Mouse (Mus musculus) lung, embryonic 15.5 days (tissue): Measurements from ENCODE around the gene Cog3. TPM values are rescaled to one million over a fixed set of nuclear protein-coding genes. Genes with fewer than 3 reads are reported as not detected.

Source experiments
- ATAC-seq: fragments of 200-750 bp; cut with Nextera tagmentation; 2 replicates; pipeline ENCODE4 v1.8.0; 2017; ENCODE audit warnings: moderate number of reproducible peaks, borderline replicate concordance; ENCODE audit not compliant: low FRiP score, low TSS enrichment; ENCODE audit errors: extremely low read depth
- H3K27ac ChIP-seq: fragments of 300-500 bp; sonication (generic); 2 replicates; pipeline ENCODE4 v1.5.1; 2015; ENCODE audit warnings: moderate library complexity, mild to moderate bottlenecking, inconsistent platforms
- H3K27me3 ChIP-seq: fragments of 300-500 bp; sonication (generic); 2 replicates; pipeline ENCODE4 v1.6.1; 2015; ENCODE audit warnings: inconsistent platforms
- H3K36me3 ChIP-seq: fragments of 300-500 bp; sonication (generic); 2 replicates; pipeline ENCODE4 v1.6.1; 2015; ENCODE audit warnings: inconsistent platforms
- H3K4me1 ChIP-seq: fragments of 300-500 bp; sonication (generic); 2 replicates; pipeline ENCODE4 v1.6.1; 2015; ENCODE audit warnings: inconsistent platforms
- H3K4me2 ChIP-seq: fragments of 300-500 bp; sonication (generic); 2 replicates; pipeline ENCODE4 v1.6.1; 2015; ENCODE audit warnings: inconsistent platforms, mild to moderate bottlenecking, moderate library complexity
- H3K4me3 ChIP-seq: fragments of 300-500 bp; sonication (generic); 2 replicates; pipeline ENCODE4 v1.5.1; 2015; ENCODE audit warnings: mild to moderate bottlenecking, inconsistent platforms
- H3K9ac ChIP-seq: fragments of 300-500 bp; sonication (generic); 2 replicates; pipeline ENCODE4 v1.6.1; 2015; ENCODE audit warnings: inconsistent platforms
- H3K9me3 ChIP-seq: fragments of 300-500 bp; sonication (generic); 2 replicates; pipeline ENCODE4 v1.6.1; 2016; ENCODE audit warnings: inconsistent platforms
- WGBS: fragments of 180-500 bp; shearing (Covaris S2); methylation state at CpG from one replicate; pipeline ENCODE4 v1.1.7; 2015; 5-methylcytosine and 5-hydroxymethylcytosine counted together
- polyA plus RNA-seq: library from polyadenylated mRNA; unstranded; fragments of >200 nt; fragmentation: Nextera tagmentation; extraction: Ambion mirVana; gene quantifications from 2 replicates; pipeline ENCODE4 v1.2.1, GENCODE M21; 2015

The Cog3 gene
- polyA plus RNA-seq, 1 experiment from 2014 or later: 20.9 TPM

- no peak overlapping the region for H3K9ac ChIP-seq
- H3K4me2 ChIP-seq: no peak overlapping the region
- no peaks in the 10 kb centered on the region for H3K36me3 ChIP-seq
- no peak for ATAC-seq
- no peaks in the 10 kb centered on the region for H3K27me3 ChIP-seq
- H3K9me3 ChIP-seq: no peaks in the 10 kb centered on the region
- H3K27ac ChIP-seq: no peak overlapping the region
- WGBS: 80% methylated on average over 2 of the region's 2 CpGs
- H3K4me3 ChIP-seq: no peak overlapping the region
- 0 out of 2 replicates have a peak, but pooled peaks cover 9% of the 10 kb centered on the region for H3K4me1 ChIP-seq
Observed at GRCm38 (mm10) chr14:75665430-75666180, 88.7 kb downstream of the Cog3 start.

- no peak overlapping the region for H3K27ac ChIP-seq
- WGBS: 35% methylated on average over 8 of the region's 8 CpGs
- H3K4me2 ChIP-seq: no peak overlapping the region
- no peaks in the 10 kb centered on the region for H3K36me3 ChIP-seq
- no peak overlapping the region for H3K9ac ChIP-seq
- no peaks in the 10 kb centered on the region for H3K9me3 ChIP-seq
- no peak overlapping the region for H3K4me3 ChIP-seq
- no peaks in the 10 kb centered on the region for H3K27me3 ChIP-seq
- ATAC-seq: no peak
- H3K4me1 ChIP-seq: 0 out of 2 replicates have a peak, but pooled peaks cover 9% of the 10 kb centered on the region
Observed at GRCm38 (mm10) chr14:75661548-75661947, 92.8 kb downstream of the Cog3 start.

- no peak overlapping the region for H3K27ac ChIP-seq
- H3K9me3 ChIP-seq: no peaks in the 10 kb centered on the region
- peak; percentile 62; the same call in 1 of the 2 replicates for ATAC-seq
- H3K36me3 ChIP-seq: no peaks in the 10 kb centered on the region
- H3K9ac ChIP-seq: no peak overlapping the region
- H3K4me3 ChIP-seq: no peak overlapping the region
- no peaks in the 10 kb centered on the region for H3K27me3 ChIP-seq
- WGBS: 41% methylated on average over 6 of the region's 6 CpGs
- 0 out of 2 replicates have a peak, but pooled peaks cover 9% of the 10 kb centered on the region for H3K4me1 ChIP-seq
- H3K4me2 ChIP-seq: no peak overlapping the region
Observed at GRCm38 (mm10) chr14:75660936-75661335, 93.4 kb downstream of the Cog3 start.

Other genes with a start within 250 kb of the Cog3 start
- not detected in 2 replicates for gene Spert, start 161.4 kb downstream of the Cog3 start, polyA plus RNA-seq
- not detected in 2 replicates for gene Erich6b, start 112.3 kb downstream of the Cog3 start, polyA plus RNA-seq
- 3.6 and 3.8 TPM in 2 replicates for gene Slc25a30, start 32.5 kb upstream of the Cog3 start, polyA plus RNA-seq
- gene Tpt1, start 90.6 kb upstream of the Cog3 start, polyA plus RNA-seq: 998 and 1,067 TPM in 2 replicates
- gene Kctd4, start 200.5 kb upstream of the Cog3 start, polyA plus RNA-seq: 0.29 and 0.32 TPM in 2 replicates